Mouse (Mus musculus) regulatory T cell (primary cell): ENCODE data around the gene Hjurp.

Source experiments
- in situ Hi-C: fragments of 300-600 bp; cut with MboI, MseI; formaldehyde crosslinking; loops from one replicate; pipeline ENCODE4 v1.15.1; 2025; ENCODE audit warnings: high pct_unique_total_duplicates

Hjurp gene

GRCm38 (mm10) chr1:88263778-88264177 lies 13.7 kb downstream of the Hjurp start:
- in situ Hi-C loops = no loop called here

GRCm38 (mm10) chr1:88262961-88263360 lies 14.5 kb downstream of the Hjurp start:
- in situ Hi-C loops = no loop called here

GRCm38 (mm10) chr1:88262255-88262654 lies 15.2 kb downstream of the Hjurp start:
- in situ Hi-C loops = no loop called here

GRCm38 (mm10) chr1:88261706-88262105 lies 15.7 kb downstream of the Hjurp start:
- in situ Hi-C loops = no loop called here

- in situ Hi-C loops = no loop called here
These were observed 16.6 kb downstream of the Hjurp start for GRCm38 (mm10) chr1:88260604-88261377.

GRCm38 (mm10) chr1:88260114-88260513 lies 17.3 kb downstream of the Hjurp start:
- in situ Hi-C loops = no loop called here

- in situ Hi-C loops = no loop called here
These were observed 17.8 kb downstream of the Hjurp start for GRCm38 (mm10) chr1:88259643-88260024.

- in situ Hi-C loops = no loop called here
These were observed 18.4 kb downstream of the Hjurp start for GRCm38 (mm10) chr1:88258881-88259642.

GRCm38 (mm10) chr1:88258361-88258760 lies 19.1 kb downstream of the Hjurp start:
- in situ Hi-C loops = no loop called here

GRCm38 (mm10) chr1:88257681-88258080 lies 19.8 kb downstream of the Hjurp start:
- in situ Hi-C loops = no loop called here

- in situ Hi-C loops = no loop called here
These were observed 20.4 kb downstream of the Hjurp start for GRCm38 (mm10) chr1:88256886-88257663.

GRCm38 (mm10) chr1:88255989-88256754 lies 21.3 kb downstream of the Hjurp start:
- in situ Hi-C loops = no loop called here

GRCm38 (mm10) chr1:88255466-88255857 lies 22.0 kb downstream of the Hjurp start:
- in situ Hi-C loops = no loop called here

GRCm38 (mm10) chr1:88254793-88255465 lies 22.5 kb downstream of the Hjurp start:
- in situ Hi-C loops = no loop called here

- in situ Hi-C loops = no loop called here
These were observed 23.9 kb downstream of the Hjurp start for GRCm38 (mm10) chr1:88253540-88253939.

- in situ Hi-C loops = no loop called here
These were observed 24.3 kb downstream of the Hjurp start for GRCm38 (mm10) chr1:88253106-88253505.

- in situ Hi-C loops = no loop called here
These were observed 27.4 kb downstream of the Hjurp start for GRCm38 (mm10) chr1:88250023-88250422.

- in situ Hi-C loops = no loop called here
These were observed 27.8 kb downstream of the Hjurp start for GRCm38 (mm10) chr1:88249596-88249995.

GRCm38 (mm10) chr1:88248658-88249057 lies 28.8 kb downstream of the Hjurp start:
- in situ Hi-C loops = no loop called here

- in situ Hi-C loops = no loop called here
These were observed 29.8 kb downstream of the Hjurp start for GRCm38 (mm10) chr1:88247660-88248059.

- in situ Hi-C loops = no loop called here
These were observed 31.0 kb downstream of the Hjurp start for GRCm38 (mm10) chr1:88246386-88246785.
